Mouse (Mus musculus) forebrain, embryonic 12.5 days (tissue): ENCODE results near the gene Tspear. TPM values are rescaled to one million over a fixed set of nuclear protein-coding genes. Genes with fewer than 3 reads are reported as not detected.

Experiments used
- ATAC-seq: fragments of 200-750 bp; cut with Nextera tagmentation; 2 replicates; pipeline ENCODE4 v1.8.0; 2017; ENCODE audit warnings: moderate TSS enrichment; ENCODE audit not compliant: low FRiP score
- H3K27ac ChIP-seq: fragments of 300-500 bp; sonication (generic); 2 replicates; pipeline ENCODE4 v1.5.1; 2016; ENCODE audit warnings: mild to moderate bottlenecking
- H3K27me3 ChIP-seq: fragments of 300-500 bp; sonication (generic); 2 replicates; pipeline ENCODE4 v1.6.1; 2016; ENCODE audit warnings: mild to moderate bottlenecking
- H3K36me3 ChIP-seq: fragments of 300-500 bp; sonication (generic); replicated peaks from 2 replicates; pipeline ENCODE4 v1.6.1; 2016; ENCODE audit warnings: mild to moderate bottlenecking
- H3K4me1 ChIP-seq: fragments of 300-500 bp; sonication (generic); 2 replicates; pipeline ENCODE4 v1.6.1; 2016
- H3K4me2 ChIP-seq: fragments of 300-500 bp; sonication (generic); 2 replicates; pipeline ENCODE4 v1.6.1; 2016; ENCODE audit warnings: mild to moderate bottlenecking, moderate library complexity
- H3K4me3 ChIP-seq: fragments of 300-500 bp; sonication (generic); replicated peaks from 2 replicates; pipeline ENCODE4 v1.5.1; 2016; ENCODE audit warnings: mild to moderate bottlenecking
- H3K9ac ChIP-seq: fragments of 300-500 bp; sonication (generic); 2 replicates; pipeline ENCODE4 v1.6.1; 2016; ENCODE audit warnings: mild to moderate bottlenecking
- H3K9me3 ChIP-seq: fragments of 300-500 bp; sonication (generic); 2 replicates; pipeline ENCODE4 v1.6.1; 2016
- whole genome bisulfite sequencing: fragments of 180-500 bp; shearing (Covaris S2); methylation state at CpG from one replicate; pipeline ENCODE4 v1.1.7; 2016; 5-methylcytosine and 5-hydroxymethylcytosine counted together
- polyA plus RNA-seq: library from polyadenylated mRNA; unstranded; fragments of >200 nt; fragmentation: Nextera tagmentation; extraction: Ambion mirVana; gene quantifications from 2 replicates; pipeline ENCODE4 v1.2.1, GENCODE M21; 2016

Gene Tspear
- polyA plus RNA-seq, 1 experiment from 2014 or later: 0.92 TPM

GRCm38 (mm10) chr10:77861675-77862074 lies 175.3 kb downstream of the Tspear start, which contains the start of gene Gm3285:
TSS of gene Gm3285 (plus strand) at chr10:77861975.
- H3K27ac ChIP-seq: no peak within 1 kb of the TSS
- WGBS: 41% methylated on average over 7 of the region's 7 CpGs
- no peak for ATAC-seq

GRCm38 (mm10) chr10:77864067-77864761 lies 177.8 kb downstream of the Tspear start:
- no peaks in the 10 kb centered on the region for H3K36me3 ChIP-seq
- H3K27ac ChIP-seq: no peak overlapping the region
- peak overlapping the region; percentile 40 for H3K4me2 ChIP-seq
- H3K9ac ChIP-seq: no peak overlapping the region
- WGBS: 40% methylated on average over 14 of the region's 14 CpGs
- peak overlapping the region; percentile 14 for H3K4me3 ChIP-seq
- H3K9me3 ChIP-seq: no peaks in the 10 kb centered on the region
- H3K27me3 ChIP-seq: no peaks in the 10 kb centered on the region
- H3K4me1 ChIP-seq: no peaks in the 10 kb centered on the region
- ATAC-seq: peak; percentile 64

More at GRCm38 (mm10) chr10:77861675-77862074, 175.3 kb downstream of the Tspear start, which contains the start of gene Gm3285:
- no peak within 1 kb of the TSS for H3K9ac ChIP-seq
- no peak within 1 kb of the TSS for H3K4me2 ChIP-seq
- no peak within 1 kb of the TSS for H3K4me3 ChIP-seq
- H3K36me3 ChIP-seq: no peaks in the 10 kb centered on the region
- no peaks in the 10 kb centered on the region for H3K9me3 ChIP-seq
- no peaks in the 10 kb centered on the region for H3K27me3 ChIP-seq
- no peaks in the 10 kb centered on the region for H3K4me1 ChIP-seq

GRCm38 (mm10) chr10:77864762-77865143 lies 178.4 kb downstream of the Tspear start:
- H3K4me3 ChIP-seq: peak overlapping the region; percentile 14
- H3K27ac ChIP-seq: no peak overlapping the region
- no peaks in the 10 kb centered on the region for H3K9me3 ChIP-seq
- no peaks in the 10 kb centered on the region for H3K27me3 ChIP-seq
- 39% methylated on average over 11 of the region's 11 CpGs for WGBS
- no peak overlapping the region for H3K9ac ChIP-seq
- H3K4me2 ChIP-seq: peak overlapping the region; percentile 40
- H3K36me3 ChIP-seq: no peaks in the 10 kb centered on the region
- H3K4me1 ChIP-seq: no peaks in the 10 kb centered on the region
- ATAC-seq: no peak

GRCm38 (mm10) chr10:77867546-77867945 lies 181.2 kb downstream of the Tspear start:
- Histone ChIP-seq H3K27me3 (no peaks in the 10 kb centered on the region), H3K4me2 (no peak overlapping the region), H3K27ac (no peak overlapping the region), H3K4me3 (no peak overlapping the region), H3K4me1 (no peaks in the 10 kb centered on the region), H3K36me3 (no peaks in the 10 kb centered on the region), H3K9ac (no peak overlapping the region), H3K9me3 (no peaks in the 10 kb centered on the region)
- ATAC-seq: no peak
- 35% methylated on average over 1 of the region's 1 CpGs for WGBS

GRCm38 (mm10) chr10:77869651-77870050 lies 183.3 kb downstream of the Tspear start:
- Histone ChIP-seq H3K27me3 (no peaks in the 10 kb centered on the region), H3K36me3 (no peaks in the 10 kb centered on the region), H3K9ac (no peak overlapping the region), H3K9me3 (no peaks in the 10 kb centered on the region), H3K27ac (no peak overlapping the region), H3K4me1 (no peaks in the 10 kb centered on the region), H3K4me3 (no peak overlapping the region), H3K4me2 (no peak overlapping the region)
- no peak for ATAC-seq
- 82% methylated on average over 7 of the region's 7 CpGs for WGBS

GRCm38 (mm10) chr10:77878985-77879384 lies 192.6 kb downstream of the Tspear start:
- Histone ChIP-seq H3K4me3 (no peak overlapping the region), H3K9me3 (no peaks in the 10 kb centered on the region), H3K36me3 (no peaks in the 10 kb centered on the region), H3K4me1 (no peaks in the 10 kb centered on the region), H3K9ac (no peak overlapping the region), H3K27ac (no peak overlapping the region), H3K4me2 (no peak overlapping the region), H3K27me3 (no peaks in the 10 kb centered on the region)
- WGBS: 54% methylated on average over 6 of the region's 6 CpGs
- no peak for ATAC-seq

- no peaks in the 10 kb centered on the region for H3K36me3 ChIP-seq
- no peak overlapping the region for H3K27ac ChIP-seq
- H3K27me3 ChIP-seq: no peaks in the 10 kb centered on the region
- H3K4me2 ChIP-seq: no peak overlapping the region
- 88% methylated on average over 3 of the region's 3 CpGs for WGBS
- ATAC-seq: no peak
- no peaks in the 10 kb centered on the region for H3K9me3 ChIP-seq
- no peak overlapping the region for H3K4me3 ChIP-seq
- no peak overlapping the region for H3K9ac ChIP-seq
- no peaks in the 10 kb centered on the region for H3K4me1 ChIP-seq
Measured at GRCm38 (mm10) chr10:77880305-77880704, 193.9 kb downstream of the Tspear start.

- H3K4me3 ChIP-seq: no peak overlapping the region
- H3K27me3 ChIP-seq: no peaks in the 10 kb centered on the region
- no peak overlapping the region for H3K4me2 ChIP-seq
- H3K36me3 ChIP-seq: no peaks in the 10 kb centered on the region
- no peak for ATAC-seq
- no peak overlapping the region for H3K27ac ChIP-seq
- H3K4me1 ChIP-seq: no peaks in the 10 kb centered on the region
- H3K9me3 ChIP-seq: no peaks in the 10 kb centered on the region
- 87% methylated on average over 5 of the region's 5 CpGs for WGBS
- no peak overlapping the region for H3K9ac ChIP-seq
Measured at GRCm38 (mm10) chr10:77882553-77882952, 196.2 kb downstream of the Tspear start.

GRCm38 (mm10) chr10:77886007-77886747 lies 199.8 kb downstream of the Tspear start:
- no peak for ATAC-seq
- Histone ChIP-seq H3K36me3 (no peaks in the 10 kb centered on the region), H3K4me2 (no peak overlapping the region), H3K4me3 (no peak overlapping the region), H3K9ac (no peak overlapping the region), H3K27me3 (no peaks in the 10 kb centered on the region), H3K27ac (no peak overlapping the region), H3K9me3 (peaks cover 5% of the 10 kb centered on the region; the same call in 1 of the 2 replicates), H3K4me1 (no peaks in the 10 kb centered on the region)
- WGBS: 53% methylated on average over 12 of the region's 12 CpGs

- Histone ChIP-seq H3K9me3 (peaks cover 5% of the 10 kb centered on the region; the same call in 1 of the 2 replicates), H3K27ac (no peak overlapping the region), H3K9ac (no peak overlapping the region), H3K27me3 (no peaks in the 10 kb centered on the region), H3K4me2 (no peak overlapping the region), H3K4me3 (no peak overlapping the region), H3K4me1 (peaks cover 6% of the 10 kb centered on the region; the same call in 1 of the 2 replicates), H3K36me3 (no peaks in the 10 kb centered on the region)
- ATAC-seq: no peak
- 80% methylated on average over 8 of the region's 8 CpGs for WGBS
Measured at GRCm38 (mm10) chr10:77890987-77891565, 204.7 kb downstream of the Tspear start.

GRCm38 (mm10) chr10:77895562-77895961 lies 209.2 kb downstream of the Tspear start:
- WGBS: 64% methylated on average over 5 of the region's 5 CpGs
- no peak overlapping the region for H3K27ac ChIP-seq
- ATAC-seq: no peak

GRCm38 (mm10) chr10:77900126-77900525 lies 213.8 kb downstream of the Tspear start:
- Histone ChIP-seq H3K27me3 (peaks cover 16% of the 10 kb centered on the region; the same call in 1 of the 2 replicates), H3K9ac (no peak overlapping the region), H3K9me3 (0 out of 2 replicates have a peak, but pooled peaks cover under 1% of the 10 kb centered on the region), H3K4me1 (peaks cover 21% of the 10 kb centered on the region), H3K4me2 (no peak overlapping the region), H3K4me3 (no peak overlapping the region), H3K27ac (no peak overlapping the region), H3K36me3 (no peaks in the 10 kb centered on the region)
- WGBS: 90% methylated on average over 7 of the region's 7 CpGs
- no peak for ATAC-seq

More at GRCm38 (mm10) chr10:77895562-77895961, 209.2 kb downstream of the Tspear start:
- no peaks in the 10 kb centered on the region for H3K9me3 ChIP-seq
- no peaks in the 10 kb centered on the region for H3K36me3 ChIP-seq
- H3K4me1 ChIP-seq: peaks cover 6% of the 10 kb centered on the region; the same call in 1 of the 2 replicates
- H3K9ac ChIP-seq: no peak overlapping the region
- H3K4me2 ChIP-seq: no peak overlapping the region
- H3K27me3 ChIP-seq: 0 out of 2 replicates have a peak, but pooled peaks cover 1% of the 10 kb centered on the region
- H3K4me3 ChIP-seq: no peak overlapping the region
